Mouse (Mus musculus): ENCODE data around the gene Tmub2.

DNA sequence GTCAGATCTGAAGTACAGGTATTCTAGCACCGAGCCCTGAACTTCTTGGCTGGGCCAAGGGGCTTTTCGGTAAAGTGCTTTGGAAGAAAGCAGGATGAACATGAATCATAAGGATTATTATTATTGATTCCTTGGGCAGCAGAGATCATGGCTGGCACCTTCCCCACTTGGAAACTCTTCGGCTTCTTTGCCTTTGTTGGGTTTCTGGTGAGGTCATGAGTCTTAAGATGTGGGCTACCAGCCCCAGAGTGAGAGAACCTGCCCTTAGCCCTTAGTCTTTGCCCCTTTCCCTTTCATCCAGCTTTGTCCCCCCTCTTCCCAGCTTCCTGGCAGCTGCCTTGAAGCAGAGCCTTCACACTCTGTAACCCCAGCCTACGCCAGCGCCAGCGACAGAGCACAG lies 37.2 kb downstream of the Tmub2 start:
- TF ChIP-seq ZC3H11A (IDR thresholded peaks at IDR 0.05; ENCODE audit: borderline replicate concordance, low read depth, low read length) (no peak), CHD2 (IDR thresholded peaks at IDR 0.05; ENCODE audit: low read depth, low read length) (no peak), MAFK (IDR thresholded peaks at IDR 0.05; ENCODE audit: insufficient read depth, low read depth, low read length) (no peak)
